ENCODE assay signal across 22 mouse cellular contexts in the genomic region with DNA sequence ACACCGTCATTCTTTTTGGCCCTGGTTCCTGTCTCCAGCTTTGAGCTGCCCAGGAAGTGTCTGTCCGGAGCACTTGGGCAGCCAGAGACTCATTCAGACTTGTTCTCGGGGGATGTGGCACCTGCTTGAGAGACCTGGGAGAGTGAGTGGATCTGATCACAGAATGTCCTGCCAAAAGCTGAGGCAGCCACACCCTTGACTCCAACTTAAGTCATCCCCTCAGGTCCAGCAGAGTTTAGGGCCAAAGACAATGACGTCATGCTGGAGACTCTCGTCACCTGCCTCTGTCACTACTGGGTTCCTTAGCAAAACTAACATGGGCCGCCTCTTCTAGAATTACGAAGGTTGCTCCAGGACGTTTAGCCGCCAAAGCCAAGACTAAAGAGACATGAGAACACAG.
DNase-seq lines count a peak whose midpoint lies in the region; ATAC-seq and TF ChIP-seq lines count a peak whose summit lies in the region.
"Had no signal": no experiment of that assay in that cellular context is flagged by ENCODE, and none has a peak within 500 bp of the region (broad histone marks: within the 10 kb centered on the region; RNA-seq: fewer than 3 reads in every experiment).

No protein-coding gene starts in this region.

- H3K4me1 ChIP-seq in heart, embryonic 11.5 days (ENCODE audit: control insufficient read depth, insufficient read depth, low read length) = peaks cover 16% of the 10 kb centered on the region
- H3K4me1 ChIP-seq in forebrain, postnatal 0 days (ENCODE audit: insufficient read depth) = no peaks in the 10 kb centered on the region
- H3K4me1 ChIP-seq: forebrain, embryonic 12.5 days; hindbrain, embryonic 15.5 days had no signal

- peak; percentile 32 to 34 for DNase-seq in cerebellum, adult 18-20 months
- DNase-seq in cerebellum, postnatal 4 days (ENCODE audit: low spot score in 2 of 2) = no peak
- peak; percentile 75 for DNase-seq in gastrocnemius, adult 2 months
- no peak for DNase-seq in gastrocnemius, postnatal 4 days (ENCODE audit: low spot score in 2 of 2)
- DNase-seq in gastrocnemius, adult 8-10 months (ENCODE audit: low spot score in 2 of 2) = peak; percentile 41 to 57
- peak; percentile 93 for DNase-seq in skeletal muscle tissue, adult 2 months (ENCODE audit: low read depth, low spot score)
- no peak for DNase-seq in forebrain, postnatal 0 days
- DNase-seq: adrenal gland, postnatal 25 days; embryo, embryonic 11 days; heart, postnatal 36 days; kidney, adult 2 months; kidney, postnatal 14 days had no signal

- H3K9ac ChIP-seq in heart, embryonic 11.5 days (ENCODE audit: low read depth, low read length) = no peak overlapping the region
- no peak overlapping the region for H3K9ac ChIP-seq in forebrain, postnatal 0 days
- H3K9ac ChIP-seq: embryonic facial prominence, embryonic 12.5 days; forebrain, embryonic 12.5 days; heart, embryonic 13.5 days; hindbrain, embryonic 15.5 days; kidney, embryonic 15.5 days had no signal

- peak overlapping the region; percentile 86 for H3K27ac ChIP-seq in gastrocnemius, adult 2 months
- no peak overlapping the region for H3K27ac ChIP-seq in heart, embryonic 11.5 days (ENCODE audit: low read depth, low read length)
- H3K27ac ChIP-seq in forebrain, postnatal 0 days (ENCODE audit: low read depth, low read length) = no peak overlapping the region
- H3K27ac ChIP-seq: embryonic facial prominence, embryonic 12.5 days; forebrain, embryonic 12.5 days; heart, embryonic 13.5 days; hindbrain, embryonic 15.5 days; kidney, embryonic 15.5 days had no signal

- TF ChIP-seq CTCF in gastrocnemius, adult 2 months (IDR thresholded peaks at IDR 0.05) = no peak
- no peak for TF ChIP-seq CTCF in forebrain, postnatal 0 days (IDR thresholded peaks at IDR 0.05; ENCODE audit: low read depth)

- no peaks in the 10 kb centered on the region for H3K9me3 ChIP-seq in heart, embryonic 11.5 days (replicated peaks; ENCODE audit: control insufficient read depth, low read length)
- no peaks in the 10 kb centered on the region for H3K9me3 ChIP-seq in forebrain, postnatal 0 days (ENCODE audit: low read length)
- H3K9me3 ChIP-seq: embryonic facial prominence, embryonic 12.5 days; forebrain, embryonic 12.5 days; heart, embryonic 13.5 days; hindbrain, embryonic 15.5 days; kidney, embryonic 15.5 days had no signal

- no peaks in the 10 kb centered on the region for H3K36me3 ChIP-seq in heart, embryonic 11.5 days (ENCODE audit: control insufficient read depth, insufficient read depth, low read length)
- no peaks in the 10 kb centered on the region for H3K36me3 ChIP-seq in forebrain, postnatal 0 days (ENCODE audit: insufficient read depth)
- H3K36me3 ChIP-seq: embryonic facial prominence, embryonic 12.5 days; forebrain, embryonic 12.5 days; heart, embryonic 13.5 days; hindbrain, embryonic 15.5 days; kidney, embryonic 15.5 days had no signal

- no peak overlapping the region for H3K4me2 ChIP-seq in heart, embryonic 11.5 days
- H3K4me2 ChIP-seq in forebrain, postnatal 0 days (ENCODE audit: low read depth) = no peak overlapping the region
- H3K4me2 ChIP-seq: embryonic facial prominence, embryonic 12.5 days; forebrain, embryonic 12.5 days; heart, embryonic 13.5 days; hindbrain, embryonic 15.5 days; kidney, embryonic 15.5 days had no signal

- H3K4me3 ChIP-seq in gastrocnemius, adult 2 months = no peak overlapping the region
- no peak overlapping the region for H3K4me3 ChIP-seq in heart, embryonic 11.5 days (ENCODE audit: low read depth, low read length)
- no peak overlapping the region for H3K4me3 ChIP-seq in forebrain, postnatal 0 days (ENCODE audit: low read depth, low read length)
- H3K4me3 ChIP-seq: embryonic facial prominence, embryonic 12.5 days; forebrain, embryonic 12.5 days; heart, embryonic 13.5 days; hindbrain, embryonic 15.5 days; kidney, embryonic 15.5 days had no signal

- WGBS in heart, embryonic 11.5 days (ENCODE audit: insufficient replicate concordance) = 78% methylated on average over 9 of the region's 9 CpGs
- WGBS in forebrain, postnatal 0 days = 94% methylated on average over 9 of the region's 9 CpGs

- ATAC-seq in heart, embryonic 11.5 days (replicated peaks; ENCODE audit: insufficient number of reproducible peaks, low FRiP score, low TSS enrichment) = no peak
- ATAC-seq in forebrain, postnatal 0 days = no peak
- ATAC-seq: activated CD4-positive, CD25-positive, alpha-beta regulatory T cell, adult 4 months; forebrain, embryonic 16.5 days; intestine, embryonic 16.5 days; Patski had no signal

- no peaks in the 10 kb centered on the region for H3K27me3 ChIP-seq in heart, embryonic 11.5 days (ENCODE audit: control insufficient read depth, insufficient read depth, low read length)
- 0 out of 2 replicates have a peak, but pooled peaks cover 3% of the 10 kb centered on the region for H3K27me3 ChIP-seq in forebrain, postnatal 0 days (ENCODE audit: insufficient read depth, low read length)
- H3K27me3 ChIP-seq: embryonic facial prominence, embryonic 12.5 days; forebrain, embryonic 12.5 days; heart, embryonic 13.5 days; hindbrain, embryonic 15.5 days; Patski had no signal

- intact Hi-C loops in gastrocnemius, adult 2 months (cut with DNase I) = loop anchor here (5.0 to 10.0 kb wide), 3 partner anchors 86 to 511 kb away; no protein-coding TSS in a partner anchor

Comparison
In these comparisons a context has a peak if more than half of its experiments do, and no peak if none do; other contexts are left out.
1. DNase-seq: peak in cerebellum, adult 18-20 months (2 of 2), gastrocnemius, adult 2 months (single experiment), gastrocnemius, adult 8-10 months (2 of 2) and skeletal muscle tissue, adult 2 months (single experiment); none in cerebellum, postnatal 4 days (0 of 2), gastrocnemius, postnatal 4 days (0 of 2) and forebrain, postnatal 0 days (single experiment).